Mouse (Mus musculus): ENCODE measurements around the gene H60b. TPM values are rescaled to one million over a fixed set of nuclear protein-coding genes. Genes with fewer than 3 reads are reported as not detected.
"Not testable (repeated sequence)": the region's sequence is repeated elsewhere in the genome, so short reads cannot be mapped to it uniquely, and the experiment has no call there.

The H60b gene
- polyA plus RNA-seq, 1 experiment, result not detected

- H3K27ac ChIP-seq (ENCODE audit: insufficient read depth, low read length), result no peak overlapping the region
- WGBS, result 3% methylated on average over 50 of the region's 50 CpGs
- no peak for TF ChIP-seq CTCF (IDR thresholded peaks at IDR 0.05; ENCODE audit: extremely low read depth, insufficient read depth, insufficient read length, insufficient replicate concordance)
- TF ChIP-seq POLR2A (IDR thresholded peaks at IDR 0.05; ENCODE audit: low read depth, low read length), result no peak
- no peaks in the 10 kb centered on the region for H3K36me3 ChIP-seq (ENCODE audit: control insufficient read depth, insufficient read depth, low read length)
- peak overlapping the region; percentile 98 for H3K4me3 ChIP-seq (ENCODE audit: extremely low read depth, insufficient read depth, insufficient read length)
- H3K27me3 ChIP-seq (ENCODE audit: control insufficient read depth, insufficient read depth, low read length), result peaks cover 23% of the 10 kb centered on the region
- DNase-seq (ENCODE audit: low read depth in 1 of 2, low spot score in 2 of 2), result no peak
- peaks cover 16% of the 10 kb centered on the region for H3K4me1 ChIP-seq (ENCODE audit: control insufficient read depth, insufficient read depth, insufficient read length)
These were observed 8.5 kb upstream of the H60b start for GRCm38 (mm10) chr10:22149691-22150465.

- Histone ChIP-seq H3K4me3 (ENCODE audit: extremely low read depth, insufficient read depth, insufficient read length) (peak overlapping the region; percentile 53; the same call in 1 of the 2 replicates), H3K27ac (ENCODE audit: insufficient read depth, low read length) (no peak overlapping the region), H3K4me1 (ENCODE audit: control insufficient read depth, insufficient read depth, insufficient read length) (peaks cover 16% of the 10 kb centered on the region), H3K27me3 (ENCODE audit: control insufficient read depth, insufficient read depth, low read length) (peaks cover 28% of the 10 kb centered on the region), H3K36me3 (ENCODE audit: control insufficient read depth, insufficient read depth, low read length) (no peaks in the 10 kb centered on the region)
- no peak for DNase-seq (ENCODE audit: low read depth in 1 of 2, low spot score in 2 of 2)
- 1% methylated on average over 27 of the region's 27 CpGs for WGBS
- TF ChIP-seq CTCF (IDR thresholded peaks at IDR 0.05; ENCODE audit: extremely low read depth, insufficient read depth, insufficient read length, insufficient replicate concordance) (no peak), POLR2A (IDR thresholded peaks at IDR 0.05; ENCODE audit: low read depth, low read length) (no peak)
These were observed 7.8 kb upstream of the H60b start for GRCm38 (mm10) chr10:22150593-22150992.

- peak overlapping the region; percentile 13 for H3K4me3 ChIP-seq (ENCODE audit: extremely low read depth, insufficient read depth, insufficient read length)
- not testable (repeated sequence) for H3K27ac ChIP-seq (ENCODE audit: insufficient read depth, low read length); H3K36me3 ChIP-seq (ENCODE audit: control insufficient read depth, insufficient read depth, low read length); DNase-seq (ENCODE audit: low read depth in 1 of 2, low spot score in 2 of 2)
- H3K4me1 ChIP-seq (ENCODE audit: control insufficient read depth, insufficient read depth, insufficient read length), result peaks cover 16% of the 10 kb centered on the region
- peaks cover 29% of the 10 kb centered on the region for H3K27me3 ChIP-seq (ENCODE audit: control insufficient read depth, insufficient read depth, low read length)
- WGBS, result 3% methylated on average over 55 of the region's 55 CpGs
These were observed 7.1 kb upstream of the H60b start for GRCm38 (mm10) chr10:22151056-22151862.

- not testable (repeated sequence) for H3K36me3 ChIP-seq (ENCODE audit: control insufficient read depth, insufficient read depth, low read length); DNase-seq (ENCODE audit: low read depth in 1 of 2, low spot score in 2 of 2); H3K27ac ChIP-seq (ENCODE audit: insufficient read depth, low read length); H3K4me3 ChIP-seq (ENCODE audit: extremely low read depth, insufficient read depth, insufficient read length)
- H3K4me1 ChIP-seq (ENCODE audit: control insufficient read depth, insufficient read depth, insufficient read length), result peaks cover 16% of the 10 kb centered on the region
- 7% methylated on average over 11 of the region's 11 CpGs for WGBS
- peaks cover 32% of the 10 kb centered on the region for H3K27me3 ChIP-seq (ENCODE audit: control insufficient read depth, insufficient read depth, low read length)
These were observed 6.3 kb upstream of the H60b start for GRCm38 (mm10) chr10:22151863-22152640.

GRCm38 (mm10) chr10:22153147-22153690, 5.2 kb upstream of the H60b start:
- not testable (repeated sequence) for DNase-seq (ENCODE audit: low read depth in 1 of 2, low spot score in 2 of 2)

GRCm38 (mm10) chr10:22154127-22154526, 4.3 kb upstream of the H60b start:
- H3K27me3 ChIP-seq (ENCODE audit: control insufficient read depth, insufficient read depth, low read length), result peaks cover 33% of the 10 kb centered on the region
- peak overlapping the region; percentile 45; the same call in 1 of the 2 replicates for H3K4me3 ChIP-seq (ENCODE audit: extremely low read depth, insufficient read depth, insufficient read length)
- not testable (repeated sequence) for H3K27ac ChIP-seq (ENCODE audit: insufficient read depth, low read length); H3K36me3 ChIP-seq (ENCODE audit: control insufficient read depth, insufficient read depth, low read length); DNase-seq (ENCODE audit: low read depth in 1 of 2, low spot score in 2 of 2)
- H3K4me1 ChIP-seq (ENCODE audit: control insufficient read depth, insufficient read depth, insufficient read length), result peaks cover 17% of the 10 kb centered on the region
- 1% methylated on average over 38 of the region's 38 CpGs for WGBS

More at GRCm38 (mm10) chr10:22153147-22153690, 5.2 kb upstream of the H60b start:
- Histone ChIP-seq H3K27me3 (ENCODE audit: control insufficient read depth, insufficient read depth, low read length) (peaks cover 34% of the 10 kb centered on the region), H3K4me1 (ENCODE audit: control insufficient read depth, insufficient read depth, insufficient read length) (peaks cover 14% of the 10 kb centered on the region)
- not testable (repeated sequence) for H3K36me3 ChIP-seq (ENCODE audit: control insufficient read depth, insufficient read depth, low read length); H3K27ac ChIP-seq (ENCODE audit: insufficient read depth, low read length); H3K4me3 ChIP-seq (ENCODE audit: extremely low read depth, insufficient read depth, insufficient read length)
- 18% methylated on average over 7 of the region's 7 CpGs for WGBS

Data from spleen, adult 2 months (tissue).